In genomic region chr13:112778407-112778806, GRCm38 (mm10) we compare ENCODE assay signal across 26 mouse cellular contexts. TPM values are rescaled to one million over a fixed set of nuclear protein-coding genes. Genes with fewer than 3 reads are reported as not detected.
DNase-seq lines count a peak whose midpoint lies in the region; ATAC-seq lines count a peak whose summit lies in the region.
"Had no signal": no experiment of that assay in that cellular context is flagged by ENCODE, and none has a peak within 500 bp of the region (broad histone marks: within the 10 kb centered on the region; RNA-seq: fewer than 3 reads in every experiment).

No protein-coding gene starts in this region.

- H3K4me1 ChIP-seq in forebrain, embryonic 11.5 days (replicated peaks; ENCODE audit: control insufficient read depth, insufficient read depth, low read length), result no peaks in the 10 kb centered on the region
- H3K4me1 ChIP-seq in forebrain, embryonic 10.5 days, result no peaks in the 10 kb centered on the region
- H3K4me1 ChIP-seq: embryonic facial prominence, embryonic 10.5 days; embryonic facial prominence, embryonic 13.5 days; forebrain, embryonic 12.5 days; forebrain, embryonic 15.5 days; hindbrain, embryonic 12.5 days; hindbrain, embryonic 15.5 days had no signal

- H3K4me3 ChIP-seq in forebrain, embryonic 11.5 days (ENCODE audit: low read depth, low read length), result no peak overlapping the region
- no peak overlapping the region for H3K4me3 ChIP-seq in forebrain, embryonic 10.5 days
- H3K4me3 ChIP-seq: embryonic facial prominence, embryonic 10.5 days; embryonic facial prominence, embryonic 13.5 days; forebrain, embryonic 12.5 days; forebrain, embryonic 15.5 days; hindbrain, embryonic 12.5 days; hindbrain, embryonic 15.5 days had no signal

- H3K27me3 ChIP-seq in forebrain, embryonic 11.5 days (ENCODE audit: control insufficient read depth, insufficient read depth, low read length), result no peaks in the 10 kb centered on the region
- no peaks in the 10 kb centered on the region for H3K27me3 ChIP-seq in forebrain, embryonic 10.5 days (ENCODE audit: poor library complexity, severe bottlenecking)
- H3K27me3 ChIP-seq: embryonic facial prominence, embryonic 13.5 days; forebrain, embryonic 12.5 days; forebrain, embryonic 15.5 days; hindbrain, embryonic 12.5 days; hindbrain, embryonic 15.5 days; Patski had no signal

- H3K4me2 ChIP-seq in forebrain, embryonic 11.5 days (ENCODE audit: low read depth, low read length, severe bottlenecking), result no peak overlapping the region
- H3K4me2 ChIP-seq: embryonic facial prominence, embryonic 13.5 days; forebrain, embryonic 12.5 days; forebrain, embryonic 15.5 days; heart, embryonic 11.5 days; hindbrain, embryonic 12.5 days; hindbrain, embryonic 15.5 days had no signal

- ATAC-seq in forebrain, embryonic 11.5 days (replicated peaks; ENCODE audit: low FRiP score), result no peak
- no peak for ATAC-seq in CD4-positive, CD25-positive, alpha-beta regulatory T cell, adult 4 months
- ATAC-seq: forebrain, embryonic 15.5 days; intestine, postnatal 0 days; Patski had no signal

- no peak overlapping the region for H3K27ac ChIP-seq in forebrain, embryonic 11.5 days (ENCODE audit: low read depth, low read length)
- no peak overlapping the region for H3K27ac ChIP-seq in forebrain, embryonic 10.5 days
- H3K27ac ChIP-seq: embryonic facial prominence, embryonic 10.5 days; embryonic facial prominence, embryonic 13.5 days; forebrain, embryonic 12.5 days; forebrain, embryonic 15.5 days; hindbrain, embryonic 12.5 days; hindbrain, embryonic 15.5 days had no signal

- 87% methylated on average over 5 of the region's 5 CpGs for WGBS in forebrain, embryonic 11.5 days
- 92% methylated on average over 5 of the region's 5 CpGs for WGBS in forebrain, embryonic 10.5 days

- peak; percentile 36 to 81 for DNase-seq in adrenal gland, adult (ENCODE audit: inconsistent age in 2 of 2, low spot score in 1 of 2)
- DNase-seq in adrenal gland, postnatal 4 days (ENCODE audit: low spot score in 2 of 2), result no peak
- DNase-seq in forebrain, embryonic 11.5 days (ENCODE audit: low spot score), result peak; percentile 13
- DNase-seq in forebrain, embryonic 10.5 days (ENCODE audit: extremely low spot score, low spot score), result no peak
- peak; percentile 90 for DNase-seq in 3T3-L1 (ENCODE audit: low read depth, low spot score)
- DNase-seq in adipocyte (ENCODE audit: low spot score), result peak; percentile 83
- no peak for DNase-seq in thymus, adult 18-20 months
- DNase-seq: B cell, adult 2 months; cerebellum, adult 11-12 months; cerebellum, adult 8-10 months; cerebellum, postnatal 10 days; cerebellum, postnatal 36 days; embryo, embryonic 11 days; gastrocnemius, postnatal 14 days; heart, adult 11 months; kidney, adult 2 months had no signal

- no peaks in the 10 kb centered on the region for H3K36me3 ChIP-seq in forebrain, embryonic 11.5 days (ENCODE audit: control insufficient read depth, insufficient read depth, low read length)
- H3K36me3 ChIP-seq in forebrain, embryonic 10.5 days (replicated peaks), result no peaks in the 10 kb centered on the region
- H3K36me3 ChIP-seq: embryonic facial prominence, embryonic 10.5 days; embryonic facial prominence, embryonic 13.5 days; forebrain, embryonic 12.5 days; forebrain, embryonic 15.5 days; hindbrain, embryonic 12.5 days; hindbrain, embryonic 15.5 days had no signal

- H3K9me3 ChIP-seq in forebrain, embryonic 11.5 days (ENCODE audit: control insufficient read depth, low read length), result no peaks in the 10 kb centered on the region
- H3K9me3 ChIP-seq in forebrain, embryonic 10.5 days, result no peaks in the 10 kb centered on the region
- H3K9me3 ChIP-seq: embryonic facial prominence, embryonic 10.5 days; embryonic facial prominence, embryonic 13.5 days; forebrain, embryonic 12.5 days; forebrain, embryonic 15.5 days; hindbrain, embryonic 12.5 days; hindbrain, embryonic 15.5 days had no signal

- H3K9ac ChIP-seq in forebrain, embryonic 11.5 days (ENCODE audit: low read length), result no peak overlapping the region
- H3K9ac ChIP-seq: embryonic facial prominence, embryonic 13.5 days; forebrain, embryonic 12.5 days; forebrain, embryonic 15.5 days; hindbrain, embryonic 12.5 days; hindbrain, embryonic 15.5 days had no signal

RNA-seq across cellular contexts. Expression of gene Plpp1, which starts 22.2 kb away (rescaled TPM):
- 100 to 1,000 TPM; 194 to 213 TPM for total RNA-seq in adrenal gland, postnatal 4 days (2021)
- 16.1 and 16.2 TPM in 2 replicates for polyA plus RNA-seq in forebrain, embryonic 11.5 days (2014; fragmentation: Nextera tagmentation; extraction: Ambion mirVana)
- polyA plus RNA-seq in forebrain, embryonic 10.5 days (2016; fragmentation: Nextera tagmentation; extraction: Ambion mirVana), result 15.7 and 16.8 TPM in 2 replicates
- polyA plus RNA-seq in CD4-positive, CD25-positive, alpha-beta regulatory T cell, adult 4 months (2017; shearing (Covaris generic)), result 1 to 10 TPM; 3.7 to 4.2 TPM

Comparison
In these comparisons a context has a peak if more than half of its experiments do, and no peak if none do; other contexts are left out.
1. DNase-seq: peak in adrenal gland, adult (2 of 2), forebrain, embryonic 11.5 days (single experiment), 3T3-L1 (single experiment) and adipocyte (single experiment); none in adrenal gland, postnatal 4 days (0 of 2), forebrain, embryonic 10.5 days (single experiment) and thymus, adult 18-20 months (0 of 2).